21 mouse cellular contexts compared by ENCODE assay signal in the genomic region with DNA sequence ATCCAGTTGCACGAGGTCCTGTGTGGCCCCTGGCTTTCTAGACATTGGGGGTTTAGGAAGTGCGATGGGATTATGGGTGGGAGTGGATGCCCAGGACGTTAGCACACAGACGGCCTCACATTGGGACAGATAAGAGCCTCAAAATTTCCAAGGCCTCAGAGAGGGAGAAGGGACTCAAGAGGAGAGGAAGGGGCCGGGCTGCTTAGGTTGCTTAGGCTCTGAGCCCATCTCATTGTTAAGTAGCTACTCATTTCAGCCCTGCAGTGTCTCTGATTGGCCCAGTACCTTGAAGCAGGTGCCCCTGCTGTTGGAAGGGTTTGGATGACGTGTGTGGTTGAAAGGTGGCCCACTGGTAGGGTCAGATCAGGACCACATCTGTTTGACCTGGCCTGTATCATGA. TPM values are rescaled to one million over a fixed set of nuclear protein-coding genes. Genes with fewer than 3 reads are reported as not detected.
DNase-seq lines count a peak whose midpoint lies in the region; ATAC-seq and TF ChIP-seq lines count a peak whose summit lies in the region.
"Had no signal": no experiment of that assay in that cellular context is flagged by ENCODE, and none has a peak within 500 bp of the region (broad histone marks: within the 10 kb centered on the region; RNA-seq: fewer than 3 reads in every experiment).

No protein-coding gene starts in this region.

- no peak for ATAC-seq in forebrain, embryonic 15.5 days (replicated peaks)
- no peak for ATAC-seq in midbrain, embryonic 15.5 days (replicated peaks)
- no peak for ATAC-seq in limb, embryonic 11.5 days (ENCODE audit: insufficient number of reproducible peaks, low FRiP score, low TSS enrichment, low read depth)

- TF ChIP-seq CTCF in E14TG2a.4 (conservative IDR thresholded peaks at IDR 0.05; ENCODE audit: low read length) = no peak
- TF ChIP-seq CTCF in layer of hippocampus, adult 2 months (conservative IDR thresholded peaks at IDR 0.05) = no peak

- H3K4me3 ChIP-seq in forebrain, embryonic 10.5 days = peak overlapping the region; percentile 42; the same call in 1 of the 2 replicates
- H3K4me3 ChIP-seq in forebrain, embryonic 15.5 days = no peak overlapping the region
- H3K4me3 ChIP-seq in midbrain, embryonic 10.5 days = peak overlapping the region; percentile 46
- no peak overlapping the region for H3K4me3 ChIP-seq in midbrain, embryonic 15.5 days
- H3K4me3 ChIP-seq in E14TG2a.4 (replicated peaks; ENCODE audit: low read length) = 0 out of 2 replicates have a peak overlapping the region, but pooled peaks have one; percentile 49
- H3K4me3 ChIP-seq in limb, embryonic 11.5 days (ENCODE audit: low read depth, low read length) = peak overlapping the region; percentile 8; the same call in 1 of the 2 replicates
- no peak overlapping the region for H3K4me3 ChIP-seq in layer of hippocampus, adult 2 months
- H3K4me3 ChIP-seq: heart, adult 2 months; kidney, embryonic 15.5 days; myocyte had no signal

- H3K27ac ChIP-seq in forebrain, embryonic 10.5 days = peak overlapping the region; percentile 85
- no peak overlapping the region; the same call in 1 of the 2 replicates for H3K27ac ChIP-seq in forebrain, embryonic 15.5 days (replicated peaks)
- H3K27ac ChIP-seq in midbrain, embryonic 10.5 days (replicated peaks) = peak overlapping the region; percentile 83
- H3K27ac ChIP-seq in midbrain, embryonic 15.5 days = no peak overlapping the region
- H3K27ac ChIP-seq in limb, embryonic 11.5 days (replicated peaks; ENCODE audit: low read depth, low read length) = no peak overlapping the region
- H3K27ac ChIP-seq in layer of hippocampus, adult 2 months = no peak overlapping the region
- H3K27ac ChIP-seq: heart, adult 2 months; kidney, embryonic 15.5 days had no signal

- peaks cover 85% of the 10 kb centered on the region for H3K36me3 ChIP-seq in forebrain, embryonic 10.5 days (replicated peaks)
- peaks cover 9% of the 10 kb centered on the region for H3K36me3 ChIP-seq in forebrain, embryonic 15.5 days
- peaks cover 86% of the 10 kb centered on the region for H3K36me3 ChIP-seq in midbrain, embryonic 10.5 days
- H3K36me3 ChIP-seq in midbrain, embryonic 15.5 days (replicated peaks) = no peaks in the 10 kb centered on the region
- H3K36me3 ChIP-seq in E14TG2a.4 (ENCODE audit: insufficient read depth, low read length) = peaks cover 77% of the 10 kb centered on the region
- H3K36me3 ChIP-seq in limb, embryonic 11.5 days (ENCODE audit: control insufficient read depth, insufficient read depth, low read length) = peaks cover 12% of the 10 kb centered on the region

- intact Hi-C loops in gastrocnemius, postnatal 14 days (cut with DNase I; ENCODE audit: low total_unique reads) = no loop called here

- WGBS in forebrain, embryonic 10.5 days = 28% methylated on average over 6 of the region's 6 CpGs
- 33% methylated on average over 6 of the region's 6 CpGs for WGBS in forebrain, embryonic 15.5 days
- 17% methylated on average over 6 of the region's 6 CpGs for WGBS in midbrain, embryonic 10.5 days
- 23% methylated on average over 6 of the region's 6 CpGs for WGBS in midbrain, embryonic 15.5 days
- 49% methylated on average over 6 of the region's 6 CpGs for WGBS in limb, embryonic 11.5 days

- no peaks in the 10 kb centered on the region for H3K9me3 ChIP-seq in forebrain, embryonic 10.5 days
- H3K9me3 ChIP-seq in forebrain, embryonic 15.5 days = no peaks in the 10 kb centered on the region
- H3K9me3 ChIP-seq in midbrain, embryonic 10.5 days (replicated peaks) = no peaks in the 10 kb centered on the region
- H3K9me3 ChIP-seq in midbrain, embryonic 15.5 days = no peaks in the 10 kb centered on the region
- no peaks in the 10 kb centered on the region for H3K9me3 ChIP-seq in E14TG2a.4 (ENCODE audit: low read length)
- H3K9me3 ChIP-seq in limb, embryonic 11.5 days (ENCODE audit: control insufficient read depth, low read length) = no peaks in the 10 kb centered on the region
- H3K9me3 ChIP-seq: kidney, embryonic 15.5 days had no signal

- H3K27me3 ChIP-seq in forebrain, embryonic 10.5 days (ENCODE audit: poor library complexity, severe bottlenecking) = peaks cover 39% of the 10 kb centered on the region
- H3K27me3 ChIP-seq in forebrain, embryonic 15.5 days = no peaks in the 10 kb centered on the region
- peaks cover 34% of the 10 kb centered on the region for H3K27me3 ChIP-seq in midbrain, embryonic 10.5 days (ENCODE audit: low read depth, poor library complexity, severe bottlenecking)
- no peaks in the 10 kb centered on the region for H3K27me3 ChIP-seq in midbrain, embryonic 15.5 days (replicated peaks)
- no peaks in the 10 kb centered on the region; the same call in 1 of the 2 replicates for H3K27me3 ChIP-seq in E14TG2a.4 (ENCODE audit: insufficient read depth, low read length)
- H3K27me3 ChIP-seq in limb, embryonic 11.5 days (ENCODE audit: control insufficient read depth, insufficient read depth, low read length) = no peaks in the 10 kb centered on the region; the same call in 1 of the 2 replicates

- DNase-seq in forebrain, embryonic 10.5 days (ENCODE audit: extremely low spot score, low spot score) = no peak
- DNase-seq in midbrain, embryonic 10.5 days (ENCODE audit: low spot score) = no peak
- no peak for DNase-seq in limb, embryonic 11.5 days (ENCODE audit: low spot score)
- no peak for DNase-seq in gastrocnemius, postnatal 14 days
- DNase-seq in layer of hippocampus, adult 2 months (ENCODE audit: low spot score in 2 of 2) = no peak
- DNase-seq: adrenal gland, postnatal 14 days; cerebellum, adult 9-10 months; gastrocnemius, postnatal 36 days; heart, adult 2 months; kidney, adult 11 months; kidney, postnatal 36 days; layer of hippocampus, adult 9-11 months; lung, postnatal 4 days; retina, postnatal 1 day; right cerebral cortex, postnatal 25 days; spleen, adult 18-20 months had no signal

- H3K9ac ChIP-seq in forebrain, embryonic 15.5 days (replicated peaks) = no peak overlapping the region
- H3K9ac ChIP-seq in midbrain, embryonic 15.5 days = no peak overlapping the region
- H3K9ac ChIP-seq in limb, embryonic 11.5 days (ENCODE audit: low read length) = no peak overlapping the region
- H3K9ac ChIP-seq: kidney, embryonic 15.5 days had no signal

- H3K4me1 ChIP-seq in forebrain, embryonic 10.5 days = peaks cover 100% of the 10 kb centered on the region
- peaks cover 100% of the 10 kb centered on the region for H3K4me1 ChIP-seq in forebrain, embryonic 15.5 days
- peaks cover 100% of the 10 kb centered on the region for H3K4me1 ChIP-seq in midbrain, embryonic 10.5 days
- peaks cover 97% of the 10 kb centered on the region for H3K4me1 ChIP-seq in midbrain, embryonic 15.5 days
- H3K4me1 ChIP-seq in E14TG2a.4 (replicated peaks; ENCODE audit: low read depth, low read length) = peaks cover 98% of the 10 kb centered on the region
- H3K4me1 ChIP-seq in limb, embryonic 11.5 days (ENCODE audit: control insufficient read depth, insufficient read depth, low read length) = peaks cover 64% of the 10 kb centered on the region

- H3K4me2 ChIP-seq in forebrain, embryonic 15.5 days (replicated peaks) = no peak overlapping the region
- no peak overlapping the region; the same call in 1 of the 2 replicates for H3K4me2 ChIP-seq in midbrain, embryonic 15.5 days
- peak overlapping the region; percentile 35 for H3K4me2 ChIP-seq in limb, embryonic 11.5 days (ENCODE audit: low read depth, severe bottlenecking)

RNA-seq across cellular contexts. Expression of a gene that starts 11.9 kb away (rescaled TPM):
- 43.4 and 45.6 TPM in 2 replicates for polyA plus RNA-seq in forebrain, embryonic 10.5 days (2016; fragmentation: Nextera tagmentation; extraction: Ambion mirVana)
- polyA plus RNA-seq in forebrain, embryonic 15.5 days (2015; fragmentation: Nextera tagmentation; extraction: Ambion mirVana) = 39.9 and 40.9 TPM in 2 replicates
- 48.7 and 55.8 TPM in 2 replicates for polyA plus RNA-seq in midbrain, embryonic 10.5 days (2016; fragmentation: Nextera tagmentation; extraction: Ambion mirVana)
- 34.9 and 39.1 TPM in 2 replicates for polyA plus RNA-seq in midbrain, embryonic 15.5 days (2015; fragmentation: Nextera tagmentation; extraction: Ambion mirVana)
- polyA plus RNA-seq in limb, embryonic 11.5 days (2014; fragmentation: Nextera tagmentation; extraction: Ambion mirVana) = 42.8 and 43.4 TPM in 2 replicates
- total RNA-seq in gastrocnemius, postnatal 14 days (2021) = 10 to 100 TPM; 12.5 to 14.2 TPM
- total RNA-seq in layer of hippocampus, adult 2 months (2021) = 10 to 100 TPM; 53.1 to 57.2 TPM

Comparison
In these comparisons a context has a peak if more than half of its experiments do, and no peak if none do; other contexts are left out.
1. H3K27ac ChIP-seq: peak in forebrain, embryonic 10.5 days (single experiment) and midbrain, embryonic 10.5 days (single experiment); none in forebrain, embryonic 15.5 days (single experiment), midbrain, embryonic 15.5 days (single experiment), limb, embryonic 11.5 days (single experiment) and layer of hippocampus, adult 2 months (single experiment).
2. H3K4me3 ChIP-seq: peak in forebrain, embryonic 10.5 days (single experiment), midbrain, embryonic 10.5 days (single experiment), E14TG2a.4 (single experiment) and limb, embryonic 11.5 days (single experiment); none in forebrain, embryonic 15.5 days (single experiment), midbrain, embryonic 15.5 days (single experiment) and layer of hippocampus, adult 2 months (single experiment).